Comparison of ENCODE assay signal across 36 mouse cellular contexts in genomic region chr5:128475372-128475771, GRCm38 (mm10). TPM values are rescaled to one million over a fixed set of nuclear protein-coding genes. Genes with fewer than 3 reads are reported as not detected.
"Had no signal": no experiment of that assay in that cellular context is flagged by ENCODE, and none has a peak within 500 bp of the region (broad histone marks: within the 10 kb centered on the region; RNA-seq: fewer than 3 reads in every experiment).

No protein-coding gene starts in this region.

- H3K4me3 ChIP-seq: left cerebral cortex, adult 2 months; limb, embryonic 10.5 days; limb, embryonic 12.5 days; limb, embryonic 13.5 days; limb, embryonic 15.5 days; liver, embryonic 12.5 days; liver, embryonic 13.5 days; liver, embryonic 15.5 days; lung, embryonic 15.5 days; megakaryocyte, embryonic 14.5 days; midbrain, embryonic 10.5 days; midbrain, embryonic 12.5 days; midbrain, embryonic 13.5 days; midbrain, embryonic 15.5 days; myocyte; neural tube, embryonic 12.5 days; neural tube, embryonic 13.5 days had no signal

- DNase-seq: left cerebral cortex, postnatal 4 days; liver; liver, embryonic 13.5 days; liver, postnatal 0 days; lung, adult 18-20 months; lung, adult 2 months; lung, embryonic 14.5 days; lung, postnatal 10 days; lung, postnatal 14 days; lung, postnatal 36 days had no signal

- H3K27me3 ChIP-seq: limb, embryonic 12.5 days; limb, embryonic 13.5 days; limb, embryonic 15.5 days; liver, embryonic 12.5 days; liver, embryonic 13.5 days; liver, embryonic 15.5 days; lung, embryonic 15.5 days; megakaryocyte, embryonic 14.5 days; midbrain, embryonic 12.5 days; midbrain, embryonic 13.5 days; midbrain, embryonic 15.5 days; neural tube, embryonic 12.5 days; neural tube, embryonic 13.5 days had no signal

- H3K36me3 ChIP-seq: limb, embryonic 10.5 days; limb, embryonic 12.5 days; limb, embryonic 13.5 days; limb, embryonic 15.5 days; liver, embryonic 12.5 days; liver, embryonic 13.5 days; liver, embryonic 15.5 days; lung, embryonic 15.5 days; midbrain, embryonic 10.5 days; midbrain, embryonic 12.5 days; midbrain, embryonic 13.5 days; midbrain, embryonic 15.5 days; neural tube, embryonic 12.5 days; neural tube, embryonic 13.5 days had no signal

- H3K27ac ChIP-seq: left cerebral cortex, adult 2 months; limb, embryonic 10.5 days; limb, embryonic 12.5 days; limb, embryonic 13.5 days; limb, embryonic 15.5 days; liver, embryonic 12.5 days; liver, embryonic 13.5 days; liver, embryonic 14.5 days; liver, embryonic 15.5 days; lung, embryonic 15.5 days; macrophage; midbrain, embryonic 10.5 days; midbrain, embryonic 12.5 days; midbrain, embryonic 13.5 days; midbrain, embryonic 15.5 days; neural tube, embryonic 12.5 days; neural tube, embryonic 13.5 days had no signal

- ATAC-seq: liver, embryonic 12.5 days; liver, postnatal 0 days; lung, postnatal 0 days; midbrain, embryonic 13.5 days; midbrain, embryonic 15.5 days; midbrain, embryonic 16.5 days had no signal

- H3K9ac ChIP-seq: limb, embryonic 12.5 days; limb, embryonic 13.5 days; limb, embryonic 15.5 days; liver, embryonic 12.5 days; liver, embryonic 13.5 days; liver, embryonic 14.5 days; liver, embryonic 15.5 days; liver, postnatal 0 days; lung, embryonic 14.5 days; lung, embryonic 15.5 days; midbrain, embryonic 12.5 days; midbrain, embryonic 13.5 days; midbrain, embryonic 15.5 days; neural tube, embryonic 12.5 days; neural tube, embryonic 13.5 days had no signal

- H3K9me3 ChIP-seq: limb, embryonic 10.5 days; limb, embryonic 12.5 days; limb, embryonic 13.5 days; limb, embryonic 15.5 days; liver, embryonic 13.5 days; liver, embryonic 15.5 days; lung, embryonic 15.5 days; midbrain, embryonic 10.5 days; midbrain, embryonic 12.5 days; midbrain, embryonic 13.5 days; midbrain, embryonic 15.5 days; neural tube, embryonic 12.5 days; neural tube, embryonic 13.5 days had no signal

- H3K4me2 ChIP-seq: limb, embryonic 12.5 days; limb, embryonic 13.5 days; limb, embryonic 15.5 days; liver, embryonic 11.5 days; liver, embryonic 12.5 days; liver, embryonic 13.5 days; liver, embryonic 15.5 days; lung, embryonic 14.5 days; lung, embryonic 15.5 days; midbrain, embryonic 12.5 days; midbrain, embryonic 13.5 days; midbrain, embryonic 15.5 days; neural tube, embryonic 12.5 days; neural tube, embryonic 13.5 days had no signal

- H3K4me1 ChIP-seq: limb, embryonic 13.5 days; limb, embryonic 15.5 days; liver, embryonic 12.5 days; liver, embryonic 13.5 days; liver, embryonic 15.5 days; lung, embryonic 15.5 days; megakaryocyte, embryonic 14.5 days; midbrain, embryonic 12.5 days; midbrain, embryonic 13.5 days; midbrain, embryonic 15.5 days; neural tube, embryonic 12.5 days; neural tube, embryonic 13.5 days had no signal

RNA-seq across cellular contexts. Expression of gene Tmem132d, which starts 42.5 kb away (rescaled TPM):
- total RNA-seq: liver, adult 2 months; megakaryocyte progenitor cell, adult 5-6 weeks; megakaryocyte-erythroid progenitor cell, adult 5-6 weeks; monocyte, adult 5-6 weeks had no signal
- polyA plus RNA-seq: liver, adult 2 months; liver, embryonic 11.5 days; liver, embryonic 15.5 days; liver, embryonic 16.5 days; liver, postnatal 0 days; macrophage; myocyte had no signal
